Mouse (Mus musculus) hindbrain, embryonic 13.5 days (tissue): ENCODE results near the gene Tmem156. TPM values are rescaled to one million over a fixed set of nuclear protein-coding genes. Genes with fewer than 3 reads are reported as not detected.

Experiments
- ATAC-seq: fragments of 200-750 bp; cut with Nextera tagmentation; 2 replicates; pipeline ENCODE4 v1.8.0; 2017; ENCODE audit warnings: moderate TSS enrichment; ENCODE audit not compliant: low FRiP score
- H3K27ac ChIP-seq: fragments of 300-500 bp; sonication (generic); 2 replicates; pipeline ENCODE4 v1.5.1; 2015; ENCODE audit warnings: inconsistent platforms, mild to moderate bottlenecking, moderate library complexity
- H3K27me3 ChIP-seq: fragments of 300-500 bp; sonication (generic); 2 replicates; pipeline ENCODE4 v1.6.1; 2015; ENCODE audit warnings: mild to moderate bottlenecking, inconsistent platforms
- H3K36me3 ChIP-seq: fragments of 300-500 bp; sonication (generic); 2 replicates; pipeline ENCODE4 v1.6.1; 2015; ENCODE audit warnings: mild to moderate bottlenecking, inconsistent platforms
- H3K4me1 ChIP-seq: fragments of 300-500 bp; sonication (generic); replicated peaks from 2 replicates; pipeline ENCODE4 v1.6.1; 2015; ENCODE audit warnings: inconsistent platforms
- H3K4me2 ChIP-seq: fragments of 300-500 bp; sonication (generic); 2 replicates; pipeline ENCODE4 v1.6.1; 2015; ENCODE audit warnings: inconsistent platforms, mild to moderate bottlenecking, moderate library complexity
- H3K4me3 ChIP-seq: fragments of 300-500 bp; sonication (generic); 2 replicates; pipeline ENCODE4 v1.5.1; 2015; ENCODE audit warnings: mild to moderate bottlenecking, inconsistent platforms
- H3K9ac ChIP-seq: fragments of 300-500 bp; sonication (generic); 2 replicates; pipeline ENCODE4 v1.6.1; 2015; ENCODE audit warnings: mild to moderate bottlenecking, inconsistent platforms
- H3K9me3 ChIP-seq: fragments of 300-500 bp; sonication (generic); 2 replicates; pipeline ENCODE4 v1.6.1; 2016; ENCODE audit warnings: inconsistent platforms
- WGBS: fragments of 180-500 bp; shearing (Covaris S2); methylation state at CpG from one replicate; pipeline ENCODE4 v1.1.7; 2015; 5-methylcytosine and 5-hydroxymethylcytosine counted together
- polyA plus RNA-seq: library from polyadenylated mRNA; unstranded; fragments of >200 nt; fragmentation: Nextera tagmentation; extraction: Ambion mirVana; gene quantifications from 2 replicates; pipeline ENCODE4 v1.2.1, GENCODE M21; 2015

Tmem156 gene
- polyA plus RNA-seq, 1 experiment from 2014 or later: not detected

- no peaks in the 10 kb centered on the region for H3K4me1 ChIP-seq
- 90% methylated on average over 7 of the region's 7 CpGs for WGBS
- no peak overlapping the region for H3K4me2 ChIP-seq
- no peak overlapping the region for H3K9ac ChIP-seq
- no peak for ATAC-seq
- no peaks in the 10 kb centered on the region for H3K9me3 ChIP-seq
- H3K4me3 ChIP-seq: no peak overlapping the region
- H3K36me3 ChIP-seq: no peaks in the 10 kb centered on the region
- no peak overlapping the region for H3K27ac ChIP-seq
- H3K27me3 ChIP-seq: no peaks in the 10 kb centered on the region
Observed at GRCm38 (mm10) chr5:65094902-65095545, 3.1 kb upstream of the Tmem156 start.

GRCm38 (mm10) chr5:65093769-65094168 is 1.8 kb upstream of the Tmem156 start:
- Histone ChIP-seq H3K27ac (no peak overlapping the region), H3K27me3 (no peaks in the 10 kb centered on the region), H3K36me3 (no peaks in the 10 kb centered on the region), H3K9ac (no peak overlapping the region), H3K4me2 (no peak overlapping the region), H3K4me3 (no peak overlapping the region), H3K4me1 (no peaks in the 10 kb centered on the region), H3K9me3 (no peaks in the 10 kb centered on the region)
- no peak for ATAC-seq

- Histone ChIP-seq H3K27me3 (no peaks in the 10 kb centered on the region), H3K36me3 (no peaks in the 10 kb centered on the region), H3K4me3 (no peak overlapping the region), H3K4me1 (no peaks in the 10 kb centered on the region), H3K9ac (no peak overlapping the region), H3K27ac (no peak overlapping the region), H3K9me3 (no peaks in the 10 kb centered on the region), H3K4me2 (no peak overlapping the region)
- no peak for ATAC-seq
- WGBS: 81% methylated on average over 11 of the region's 11 CpGs
Observed at GRCm38 (mm10) chr5:65091184-65091858, 611 bp downstream of the Tmem156 start.

- no peak for ATAC-seq
- no peak overlapping the region for H3K27ac ChIP-seq
- WGBS: 80% methylated on average over 3 of the region's 3 CpGs
Observed at GRCm38 (mm10) chr5:65089707-65090106, 2.2 kb downstream of the Tmem156 start.

GRCm38 (mm10) chr5:65086522-65086921 is 5.4 kb downstream of the Tmem156 start:
- Histone ChIP-seq H3K4me1 (no peaks in the 10 kb centered on the region), H3K27ac (no peak overlapping the region), H3K9me3 (no peaks in the 10 kb centered on the region), H3K27me3 (no peaks in the 10 kb centered on the region), H3K4me2 (no peak overlapping the region), H3K9ac (no peak overlapping the region), H3K4me3 (no peak overlapping the region), H3K36me3 (no peaks in the 10 kb centered on the region)
- WGBS: 86% methylated on average over 6 of the region's 6 CpGs
- ATAC-seq: no peak

More at GRCm38 (mm10) chr5:65089707-65090106, 2.2 kb downstream of the Tmem156 start:
- Histone ChIP-seq H3K9me3 (no peaks in the 10 kb centered on the region), H3K4me1 (no peaks in the 10 kb centered on the region), H3K4me3 (no peak overlapping the region), H3K36me3 (no peaks in the 10 kb centered on the region), H3K4me2 (no peak overlapping the region), H3K27me3 (no peaks in the 10 kb centered on the region), H3K9ac (no peak overlapping the region)

GRCm38 (mm10) chr5:65081836-65082235 is 10.1 kb downstream of the Tmem156 start:
- Histone ChIP-seq H3K4me2 (no peak overlapping the region), H3K27me3 (no peaks in the 10 kb centered on the region), H3K4me3 (no peak overlapping the region), H3K9me3 (no peaks in the 10 kb centered on the region), H3K27ac (no peak overlapping the region), H3K36me3 (no peaks in the 10 kb centered on the region), H3K9ac (no peak overlapping the region), H3K4me1 (no peaks in the 10 kb centered on the region)
- WGBS: 86% methylated on average over 4 of the region's 4 CpGs
- no peak for ATAC-seq

GRCm38 (mm10) chr5:65079881-65080280 is 12.1 kb downstream of the Tmem156 start:
- Histone ChIP-seq H3K4me3 (no peak overlapping the region), H3K27ac (no peak overlapping the region), H3K4me2 (no peak overlapping the region), H3K9ac (no peak overlapping the region), H3K9me3 (no peaks in the 10 kb centered on the region), H3K36me3 (no peaks in the 10 kb centered on the region), H3K4me1 (no peaks in the 10 kb centered on the region), H3K27me3 (no peaks in the 10 kb centered on the region)
- 79% methylated on average over 9 of the region's 9 CpGs for WGBS
- no peak for ATAC-seq

GRCm38 (mm10) chr5:65078081-65078480 is 13.9 kb downstream of the Tmem156 start:
- no peak for ATAC-seq
- WGBS: 96% methylated on average over 4 of the region's 4 CpGs

GRCm38 (mm10) chr5:65076748-65077147 is 15.2 kb downstream of the Tmem156 start:
- 58% methylated on average over 3 of the region's 3 CpGs for WGBS
- Histone ChIP-seq H3K4me3 (no peak overlapping the region), H3K4me2 (no peak overlapping the region), H3K9me3 (no peaks in the 10 kb centered on the region), H3K27ac (no peak overlapping the region), H3K9ac (no peak overlapping the region), H3K27me3 (no peaks in the 10 kb centered on the region), H3K36me3 (no peaks in the 10 kb centered on the region), H3K4me1 (no peaks in the 10 kb centered on the region; the same call in 1 of the 2 replicates)
- ATAC-seq: no peak

More at GRCm38 (mm10) chr5:65078081-65078480, 13.9 kb downstream of the Tmem156 start:
- no peaks in the 10 kb centered on the region for H3K27me3 ChIP-seq
- H3K4me2 ChIP-seq: no peak overlapping the region
- no peak overlapping the region for H3K4me3 ChIP-seq
- H3K36me3 ChIP-seq: no peaks in the 10 kb centered on the region
- H3K27ac ChIP-seq: no peak overlapping the region
- H3K4me1 ChIP-seq: no peaks in the 10 kb centered on the region
- H3K9me3 ChIP-seq: no peaks in the 10 kb centered on the region
- H3K9ac ChIP-seq: no peak overlapping the region

GRCm38 (mm10) chr5:65076087-65076486 is 15.8 kb downstream of the Tmem156 start:
- H3K36me3 ChIP-seq: no peaks in the 10 kb centered on the region
- no peaks in the 10 kb centered on the region for H3K27me3 ChIP-seq
- WGBS: 87% methylated on average over 2 of the region's 2 CpGs
- H3K9me3 ChIP-seq: no peaks in the 10 kb centered on the region
- H3K4me2 ChIP-seq: no peak overlapping the region
- H3K9ac ChIP-seq: no peak overlapping the region
- H3K4me1 ChIP-seq: no peaks in the 10 kb centered on the region; the same call in 1 of the 2 replicates
- no peak overlapping the region for H3K27ac ChIP-seq
- H3K4me3 ChIP-seq: no peak overlapping the region
- ATAC-seq: no peak

GRCm38 (mm10) chr5:65074693-65075092 is 17.2 kb downstream of the Tmem156 start:
- no peak overlapping the region for H3K27ac ChIP-seq
- H3K9ac ChIP-seq: no peak overlapping the region
- H3K36me3 ChIP-seq: no peaks in the 10 kb centered on the region
- no peak overlapping the region for H3K4me3 ChIP-seq
- peaks cover 2% of the 10 kb centered on the region; the same call in 1 of the 2 replicates for H3K4me1 ChIP-seq
- no peak for ATAC-seq
- H3K4me2 ChIP-seq: no peak overlapping the region
- H3K27me3 ChIP-seq: no peaks in the 10 kb centered on the region
- H3K9me3 ChIP-seq: no peaks in the 10 kb centered on the region
- 74% methylated on average over 7 of the region's 7 CpGs for WGBS

- peaks cover 2% of the 10 kb centered on the region; the same call in 1 of the 2 replicates for H3K4me1 ChIP-seq
- H3K27me3 ChIP-seq: no peaks in the 10 kb centered on the region
- H3K4me2 ChIP-seq: no peak overlapping the region
- no peak overlapping the region for H3K4me3 ChIP-seq
- H3K9ac ChIP-seq: no peak overlapping the region
- 76% methylated on average over 4 of the region's 4 CpGs for WGBS
- H3K27ac ChIP-seq: no peak overlapping the region
- H3K9me3 ChIP-seq: no peaks in the 10 kb centered on the region
- H3K36me3 ChIP-seq: no peaks in the 10 kb centered on the region
- no peak for ATAC-seq
Observed at GRCm38 (mm10) chr5:65073247-65073646, 18.7 kb downstream of the Tmem156 start.

GRCm38 (mm10) chr5:65071689-65072118 is 20.2 kb downstream of the Tmem156 start:
- ATAC-seq: peak; percentile 40; the same call in 1 of the 2 replicates
- no peak overlapping the region; the same call in 1 of the 2 replicates for H3K27ac ChIP-seq

More at GRCm38 (mm10) chr5:65071689-65072118, 20.2 kb downstream of the Tmem156 start:
- Histone ChIP-seq H3K4me2 (no peak overlapping the region), H3K9ac (no peak overlapping the region), H3K4me3 (no peak overlapping the region), H3K36me3 (no peaks in the 10 kb centered on the region), H3K9me3 (no peaks in the 10 kb centered on the region), H3K4me1 (peaks cover 2% of the 10 kb centered on the region; the same call in 1 of the 2 replicates), H3K27me3 (no peaks in the 10 kb centered on the region)
- WGBS: 20% methylated on average over 6 of the region's 6 CpGs
